Mouse (Mus musculus) heart, postnatal 36 days (tissue): ENCODE results near the gene Hexim2. TPM values are rescaled to one million over a fixed set of nuclear protein-coding genes. Genes with fewer than 3 reads are reported as not detected.

Experiments
- total RNA-seq, 2 experiments: library from RNA; stranded (reverse); gene quantifications; 2 replicates each; pipeline ENCODE4 v1.2.3; 2021

Gene Hexim2
- total RNA-seq, 2 experiments from 2014 or later = 2.0 to 2.1 TPM

Other genes starting within 250 kb of the Hexim2 start
- not detected for gene Fam187a, start 247.3 kb upstream of the Hexim2 start, total RNA-seq
- gene Gfap, start 231.5 kb upstream of the Hexim2 start, total RNA-seq = under 1 TPM; 0.19 to 0.31 TPM
- gene Kif18b, start 207.3 kb upstream of the Hexim2 start, total RNA-seq = under 1 TPM; 0.42 to 0.79 TPM
- not detected for gene C1ql1, start 185.7 kb upstream of the Hexim2 start, total RNA-seq
- gene Nmt1, start 104.2 kb upstream of the Hexim2 start, total RNA-seq = 10 to 100 TPM; 65.2 to 68.7 TPM
- gene Dcakd, start 104.1 kb upstream of the Hexim2 start, total RNA-seq = 10 to 100 TPM; 70.4 to 81.3 TPM
- gene Plcd3, start 30.8 kb upstream of the Hexim2 start, total RNA-seq = 10 to 100 TPM; 16.1 to 18.3 TPM
- 10 to 100 TPM; 37.4 to 41.4 TPM for gene Acbd4, start 30.7 kb upstream of the Hexim2 start, total RNA-seq
- 10 to 100 TPM; 18.0 to 20.5 TPM for gene Hexim1, start 16.2 kb upstream of the Hexim2 start, total RNA-seq
- 10 to 100 TPM; 12.4 to 20.9 TPM for gene Fmnl1, start 38.7 kb downstream of the Hexim2 start, total RNA-seq
- not detected for gene 1700023F06Rik, start 76.1 kb downstream of the Hexim2 start, total RNA-seq
- gene Spata32, start 86.0 kb downstream of the Hexim2 start, total RNA-seq = not detected
- gene Map3k14, start 135.0 kb downstream of the Hexim2 start, total RNA-seq = 1 to 10 TPM; 3.3 to 3.8 TPM
- 10 to 100 TPM; 16.3 to 17.6 TPM for gene Arhgap27, start 231.3 kb downstream of the Hexim2 start, total RNA-seq